Mouse (Mus musculus): ENCODE data around the gene Acmsd.
"Not testable (repeated sequence)": the region's sequence is repeated elsewhere in the genome, so short reads cannot be mapped to it uniquely, and the experiment has no call there.

Gene Acmsd

DNA sequence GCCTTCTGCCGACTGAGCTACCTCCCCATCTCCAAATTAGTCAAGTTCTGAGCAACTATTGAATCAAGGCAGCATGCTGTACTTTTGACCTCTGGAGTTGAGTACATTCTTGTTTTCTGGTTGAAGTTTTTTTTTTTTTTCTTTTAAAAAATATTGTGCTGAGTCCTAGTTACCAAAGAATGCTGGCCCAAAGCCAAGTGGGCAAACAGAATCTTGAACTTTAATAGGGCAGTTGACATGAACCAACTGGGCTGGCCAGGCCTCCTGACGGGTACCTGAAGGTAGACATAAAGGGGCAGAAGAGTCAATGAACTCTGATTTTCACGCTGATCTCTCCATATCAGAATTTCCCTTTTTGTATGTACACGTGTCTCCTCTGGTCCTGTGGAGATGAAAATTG lies at the start of gene Acmsd:
Gene Acmsd (plus strand): TSS at position 318 of the 400 bp plus-strand sequence.
- no peak for DNase-seq (ENCODE audit: inconsistent ontology term)

GRCm38 (mm10) chr1:127679498-127680133 lies 49.6 kb upstream of the Acmsd start, which contains the start of gene Tmem163:
Tmem163 (minus strand) TSS chr1:127679548.
- peak; percentile 29 for DNase-seq (ENCODE audit: inconsistent ontology term)

GRCm38 (mm10) chr1:127696533-127696932 lies 32.7 kb upstream of the Acmsd start:
- DNase-seq (ENCODE audit: inconsistent ontology term): peak; percentile 4

DNA sequence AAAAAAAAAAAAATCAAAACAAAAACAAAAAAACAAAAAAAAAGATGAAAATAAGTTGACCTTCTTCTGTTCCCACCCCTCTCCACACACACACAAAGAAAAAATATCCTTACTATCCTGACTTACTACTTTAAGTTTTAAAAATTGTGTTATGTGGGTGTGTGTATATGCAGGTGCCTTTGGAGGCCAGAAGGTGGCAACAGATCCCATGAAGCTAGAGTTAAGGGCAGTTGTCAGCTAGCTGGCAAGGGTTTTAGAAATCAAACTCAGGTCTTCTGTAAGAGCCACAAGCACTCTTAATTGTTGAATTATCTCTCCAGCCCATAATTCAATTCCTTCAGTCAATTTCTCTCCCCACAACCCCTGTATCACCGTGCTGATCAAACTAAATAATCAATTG lies 27.0 kb upstream of the Acmsd start:
- DNase-seq (ENCODE audit: inconsistent ontology term): no peak

GRCm38 (mm10) chr1:127706269-127706668 lies 22.9 kb upstream of the Acmsd start:
- no peak for DNase-seq (ENCODE audit: inconsistent ontology term)

GRCm38 (mm10) chr1:127716441-127716840 lies 12.8 kb upstream of the Acmsd start:
- DNase-seq (ENCODE audit: inconsistent ontology term): no peak

DNA sequence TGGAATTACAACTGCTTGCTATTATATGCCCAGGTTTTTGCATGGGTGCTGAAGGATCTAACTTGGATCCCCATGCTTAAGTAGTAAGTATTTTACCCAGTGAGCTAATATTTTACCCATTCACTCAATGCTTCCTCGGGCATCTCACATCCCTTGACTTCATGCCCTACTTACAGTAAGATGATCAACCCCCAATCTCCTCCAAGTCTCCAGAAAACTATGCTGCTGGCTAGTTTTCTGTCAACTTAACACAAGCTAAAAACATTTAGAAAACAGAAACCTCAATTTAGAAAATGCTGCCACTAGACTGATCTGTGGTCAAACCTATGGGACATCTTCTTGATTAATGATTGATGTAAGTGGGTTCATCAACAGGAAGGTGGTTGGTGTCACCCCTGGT lies 10.9 kb upstream of the Acmsd start:
- no peak for DNase-seq (ENCODE audit: inconsistent ontology term)

GRCm38 (mm10) chr1:127723596-127723995 lies 5.6 kb upstream of the Acmsd start:
- DNase-seq (ENCODE audit: inconsistent ontology term): no peak

DNA sequence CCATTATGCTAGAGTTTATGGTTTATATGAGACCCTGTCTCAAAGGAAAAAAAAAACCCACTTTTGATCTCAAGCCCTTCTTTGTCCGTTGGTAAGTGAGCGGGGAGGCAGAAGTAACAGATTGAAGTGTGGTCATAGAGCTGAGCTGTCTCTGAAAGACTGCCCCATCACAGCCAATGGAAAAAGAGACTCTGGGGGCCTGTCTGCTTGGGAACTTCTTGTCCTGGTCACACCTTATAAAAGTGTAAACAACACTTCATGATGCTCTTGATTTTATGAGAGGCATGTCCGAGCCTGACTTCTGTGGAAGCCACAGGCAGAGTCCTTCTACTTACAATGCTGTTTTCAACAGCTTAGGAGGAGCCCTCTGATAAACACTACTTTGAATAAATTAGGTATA lies 1.9 kb downstream of the Acmsd start:
- DNase-seq (ENCODE audit: inconsistent ontology term): no peak

- DNase-seq (ENCODE audit: inconsistent ontology term): no peak
These were observed 3.2 kb downstream of the Acmsd start for GRCm38 (mm10) chr1:127732435-127732834.

- DNase-seq (ENCODE audit: inconsistent ontology term): no peak
These were observed 3.6 kb downstream of the Acmsd start for GRCm38 (mm10) chr1:127732841-127733240.

DNA sequence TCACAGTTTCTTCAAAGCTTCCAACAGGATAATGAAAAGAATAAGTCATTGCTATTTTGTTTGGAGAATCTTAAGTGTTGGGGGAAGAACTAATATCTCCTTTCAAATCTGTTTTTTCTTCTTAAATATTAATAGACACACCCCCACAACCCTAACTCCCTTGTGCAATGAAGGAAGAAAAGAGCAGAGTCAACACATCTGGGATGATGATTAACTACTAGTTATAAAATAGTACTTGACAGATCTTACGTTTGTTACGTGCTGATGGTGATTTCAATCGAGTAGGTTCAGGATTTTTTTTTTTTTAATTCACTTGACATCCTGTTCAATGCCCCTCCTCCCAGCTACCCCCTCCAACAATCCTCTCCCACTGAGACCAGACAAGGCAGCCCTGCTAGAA lies 6.1 kb downstream of the Acmsd start:
- no peak for DNase-seq (ENCODE audit: inconsistent ontology term)

GRCm38 (mm10) chr1:127750401-127751102 lies 21.3 kb downstream of the Acmsd start:
- no peak for DNase-seq (ENCODE audit: inconsistent ontology term)

- no peak for DNase-seq (ENCODE audit: inconsistent ontology term)
These were observed 26.6 kb downstream of the Acmsd start for GRCm38 (mm10) chr1:127755806-127756205.

DNA sequence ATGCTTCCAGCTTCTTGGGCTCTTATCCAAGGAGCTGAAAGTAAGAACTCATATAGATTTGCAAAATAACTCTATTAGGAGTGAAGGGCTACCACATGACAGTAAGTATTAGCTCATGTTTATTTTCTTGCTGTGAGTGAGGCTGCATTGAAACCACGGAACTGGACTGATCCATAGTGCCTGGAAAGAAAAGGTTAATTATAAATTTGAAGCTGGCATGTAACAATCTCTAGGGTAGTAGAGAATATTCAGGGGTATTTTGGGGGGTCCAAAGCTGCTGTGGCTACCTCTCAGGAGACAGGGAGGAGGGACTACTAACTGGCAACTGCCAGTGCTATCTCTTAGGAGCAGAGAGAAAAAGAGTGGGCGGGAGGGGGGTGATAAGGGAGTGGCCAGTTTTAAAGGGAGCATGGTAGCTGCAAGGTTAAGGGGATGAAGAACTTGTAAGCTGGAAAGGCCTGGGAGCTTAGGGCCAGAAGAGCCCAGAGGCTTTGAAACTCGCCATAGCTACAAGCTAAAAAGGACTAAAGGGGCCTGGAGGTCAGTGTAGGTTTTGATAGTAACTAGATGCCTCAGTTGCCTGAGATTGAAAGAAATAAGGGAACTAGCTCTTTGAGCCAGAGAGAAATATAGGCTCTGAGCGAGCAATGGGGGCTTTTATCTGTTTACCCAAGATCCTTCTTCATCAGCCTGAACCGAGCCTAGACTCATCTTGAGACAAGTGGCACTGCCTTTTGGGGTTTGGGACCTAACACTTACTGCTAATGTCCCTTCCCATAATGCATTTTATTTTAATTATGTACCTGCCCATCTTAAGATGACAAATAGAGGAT lies 27.3 kb downstream of the Acmsd start:
- no peak for DNase-seq (ENCODE audit: inconsistent ontology term)

DNA sequence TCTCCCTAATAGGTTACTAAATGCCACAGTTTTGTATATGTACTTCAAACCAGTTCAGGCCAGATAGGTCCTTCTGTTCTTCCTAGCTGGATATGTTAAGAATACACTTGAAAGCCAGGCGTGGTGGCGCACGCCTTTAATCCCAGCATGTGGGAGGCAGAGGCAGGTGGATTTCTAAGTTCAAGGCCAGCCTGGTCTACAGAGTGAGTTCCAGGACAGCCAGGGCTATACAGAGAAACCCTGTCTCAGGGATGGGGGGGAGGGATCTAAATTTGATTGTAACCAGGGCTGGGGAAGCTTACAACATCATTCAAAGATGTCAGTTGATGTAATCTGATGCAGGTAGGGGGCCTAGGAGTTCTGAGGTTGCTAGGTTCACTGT lies 27.9 kb downstream of the Acmsd start:
- not testable (repeated sequence) for DNase-seq (ENCODE audit: inconsistent ontology term)

GRCm38 (mm10) chr1:127765468-127765867 lies 36.3 kb downstream of the Acmsd start:
- DNase-seq (ENCODE audit: inconsistent ontology term): peak; percentile 26

DNA sequence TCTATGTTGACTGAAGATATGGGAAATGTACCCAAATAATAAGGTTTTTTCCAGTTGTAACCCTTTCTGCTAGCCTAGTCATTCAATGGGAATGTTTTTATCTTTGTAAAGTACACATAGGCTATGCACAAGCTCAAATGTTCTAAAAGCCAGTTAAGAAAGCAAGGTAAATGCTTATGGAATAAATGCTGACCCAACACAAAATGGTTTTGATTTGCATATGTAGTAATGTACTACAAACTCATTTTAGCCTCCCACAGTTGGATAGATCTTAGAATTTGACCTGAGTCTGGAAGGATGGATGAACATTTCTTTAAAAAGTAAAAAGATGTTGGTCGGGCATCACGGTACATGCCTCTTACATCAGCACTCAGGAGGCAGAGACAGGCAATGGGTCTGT lies 37.5 kb downstream of the Acmsd start:
- no peak for DNase-seq (ENCODE audit: inconsistent ontology term)

- DNase-seq (ENCODE audit: inconsistent ontology term): no peak
These were observed 44.1 kb downstream of the Acmsd start for GRCm38 (mm10) chr1:127773198-127773802.

DNA sequence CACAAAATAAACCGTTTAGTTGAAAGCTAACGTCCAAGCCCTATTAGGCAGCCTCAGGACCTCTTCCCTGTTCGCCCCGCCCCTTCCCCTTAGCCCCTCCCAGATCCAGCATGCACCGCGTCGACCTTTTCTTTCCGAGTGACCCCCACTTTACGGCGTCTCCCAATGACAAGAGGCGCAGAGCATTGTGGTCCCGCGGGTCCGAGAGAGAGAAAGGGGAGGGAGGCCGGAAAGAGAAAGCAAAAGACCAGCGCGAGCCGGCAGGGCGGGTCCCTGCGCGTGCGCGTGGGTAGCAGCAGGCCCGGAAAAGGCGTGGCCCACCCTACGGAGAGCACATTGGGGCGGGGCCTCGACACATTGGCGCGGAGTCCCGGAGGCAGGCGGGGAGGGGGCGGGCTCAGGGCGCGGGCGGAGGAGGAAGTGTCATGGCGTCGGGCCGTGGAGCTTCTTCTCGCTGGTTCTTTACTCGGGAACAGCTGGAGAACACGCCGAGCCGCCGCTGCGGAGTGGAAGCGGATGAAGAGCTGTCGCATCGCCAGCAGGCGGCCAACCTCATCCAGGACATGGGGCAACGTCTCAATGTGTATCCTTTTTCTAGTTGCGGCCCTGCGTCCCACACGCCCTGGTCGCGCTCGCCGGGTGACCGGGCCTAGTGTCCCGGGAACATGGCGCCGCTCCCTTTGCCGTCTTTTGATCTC lies 44.7 kb downstream of the Acmsd start, which contains the start of gene Ccnt2:
Gene Ccnt2 (plus strand): TSS at position 362 of the 698 bp plus-strand sequence.
- DNase-seq (ENCODE audit: inconsistent ontology term): peak; percentile 100

DNA sequence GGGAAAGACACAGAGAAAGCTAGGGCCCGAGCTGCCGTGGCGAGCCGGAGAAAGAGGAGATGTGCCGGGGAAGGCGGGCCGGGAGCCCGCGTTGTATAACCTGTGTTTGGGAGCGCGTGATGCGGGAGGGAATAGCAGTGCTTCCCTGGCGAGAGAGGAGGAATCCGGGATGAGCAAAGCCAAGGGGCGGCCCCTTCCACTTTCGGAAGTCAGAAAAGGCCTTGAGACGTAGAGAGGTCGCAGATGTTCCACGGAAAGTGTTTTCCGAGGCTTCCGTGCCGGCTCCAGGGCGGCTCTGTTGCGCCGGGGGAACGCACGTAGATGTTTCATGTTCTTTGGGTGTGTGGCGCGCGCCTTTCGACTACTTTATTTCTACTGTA lies 45.3 kb downstream of the Acmsd start:
- DNase-seq (ENCODE audit: inconsistent ontology term): no peak
